Mouse (Mus musculus) liver, adult 2 months (tissue): ENCODE measurements at regions not wholly inside any gene's neighbourhood (a gene's known extent, or its start where the extent isn't known, plus 50 kb on each side); places are given as distances from the start of the nearest gene placed in this dataset.
A peak's percentile ranks its signal among the peaks of the same experiment; 100 is the strongest.

ENCODE experiments used
- DNase-seq: peaks from one replicate; pipeline ENCODE4 v3.0.0-alpha.2; 2011; ENCODE audit warnings: low read depth, low spot score; ENCODE audit errors: extremely low read depth
- H3K27ac ChIP-seq: fragments of 200-500 bp; replicated peaks from 2 replicates; pipeline ENCODE4 v1.5.1; 2012; ENCODE audit warnings: low read depth, mild to moderate bottlenecking, control low read depth, inconsistent platforms, low read length; ENCODE audit not compliant: insufficient read depth
- H3K27me3 ChIP-seq: fragments of 200-500 bp; 2 replicates; pipeline ENCODE4 v1.6.1; 2012; ENCODE audit warnings: mild to moderate bottlenecking, moderate library complexity, low read length, inconsistent platforms; ENCODE audit not compliant: control insufficient read depth, insufficient read depth
- H3K36me3 ChIP-seq: fragments of 200-500 bp; 2 replicates; pipeline ENCODE4 v1.6.1; 2012; ENCODE audit warnings: low read length, inconsistent platforms; ENCODE audit not compliant: control insufficient read depth, insufficient read depth
- H3K4me1 ChIP-seq: fragments of 200-500 bp; 2 replicates; pipeline ENCODE4 v1.6.1; 2011; ENCODE audit warnings: low read length; ENCODE audit not compliant: control insufficient read depth, insufficient read depth
- H3K4me3 ChIP-seq: fragments of 200-500 bp; 2 replicates; pipeline ENCODE4 v1.5.1; 2011; ENCODE audit warnings: low read depth, mild to moderate bottlenecking, control low read depth, low read length, moderate library complexity; ENCODE audit not compliant: insufficient read depth
- H3K79me2 ChIP-seq: fragments of 200-500 bp; 2 replicates; pipeline ENCODE4 v1.6.1; 2012; ENCODE audit warnings: inconsistent platforms, mild to moderate bottlenecking, low read length, moderate library complexity; ENCODE audit not compliant: control insufficient read depth, insufficient read depth
- H3K9ac ChIP-seq: fragments of 200-500 bp; 2 replicates; pipeline ENCODE4 v1.6.1; 2012; ENCODE audit warnings: low read depth, mild to moderate bottlenecking, control low read depth, inconsistent platforms, low read length
- CTCF ChIP-seq: fragments of 200-500 bp; IDR thresholded peaks from 2 replicates; pipeline ENCODE4 v1.5.1; 2011; ENCODE audit warnings: low read depth, low read length, control low read depth
- POLR2A ChIP-seq: fragments of 200-500 bp; IDR thresholded peaks from 2 replicates; pipeline ENCODE4 v1.6.1; 2011; ENCODE audit warnings: low read length, control low read depth; ENCODE audit not compliant: insufficient read depth; ENCODE audit errors: extremely low read depth
- WGBS: fragments of 180-500 bp; shearing (Covaris S2); methylation state at CpG from one replicate; pipeline ENCODE4 v1.1.7; 2018; 5-methylcytosine and 5-hydroxymethylcytosine counted together

GRCm38 (mm10) chr12:70539856-70540255 is 87.0 kb downstream of the Tmx1 start:
- TF ChIP-seq CTCF (no peak), POLR2A (no peak)
- WGBS, result 94% methylated on average over 14 of the region's 14 CpGs
- H3K36me3 ChIP-seq, result no peaks in the 10 kb centered on the region
- H3K4me3 ChIP-seq, result no peak overlapping the region
- no peak overlapping the region for H3K9ac ChIP-seq
- DNase-seq, result no peak
- H3K27me3 ChIP-seq, result 0 out of 2 replicates have a peak, but pooled peaks cover 2% of the 10 kb centered on the region
- H3K27ac ChIP-seq, result no peak overlapping the region
- H3K79me2 ChIP-seq, result no peaks in the 10 kb centered on the region
- H3K4me1 ChIP-seq, result no peaks in the 10 kb centered on the region

- Histone ChIP-seq H3K4me1 (no peaks in the 10 kb centered on the region), H3K4me3 (no peak overlapping the region), H3K27me3 (0 out of 2 replicates have a peak, but pooled peaks cover 2% of the 10 kb centered on the region), H3K9ac (no peak overlapping the region), H3K79me2 (no peaks in the 10 kb centered on the region), H3K27ac (no peak overlapping the region), H3K36me3 (no peaks in the 10 kb centered on the region)
- 37% methylated on average over 4 of the region's 4 CpGs for WGBS
- peak; percentile 87 for DNase-seq
- no peak for TF ChIP-seq POLR2A
- no peak for TF ChIP-seq CTCF
These were observed 88.5 kb downstream of the Tmx1 start for GRCm38 (mm10) chr12:70541432-70541831.

GRCm38 (mm10) chr12:70543299-70543698 is 90.4 kb downstream of the Tmx1 start:
- no peaks in the 10 kb centered on the region for H3K4me1 ChIP-seq
- H3K79me2 ChIP-seq, result no peaks in the 10 kb centered on the region
- 41% methylated on average over 5 of the region's 5 CpGs for WGBS
- no peak for DNase-seq
- H3K27me3 ChIP-seq, result 0 out of 2 replicates have a peak, but pooled peaks cover 2% of the 10 kb centered on the region
- H3K9ac ChIP-seq, result no peak overlapping the region
- TF ChIP-seq CTCF, result no peak
- H3K27ac ChIP-seq, result no peak overlapping the region
- H3K4me3 ChIP-seq, result no peak overlapping the region
- H3K36me3 ChIP-seq, result no peaks in the 10 kb centered on the region

- TF ChIP-seq CTCF (no peak), POLR2A (no peak)
- Histone ChIP-seq H3K27ac (no peak overlapping the region), H3K36me3 (no peaks in the 10 kb centered on the region), H3K9ac (no peak overlapping the region), H3K4me3 (no peak overlapping the region), H3K79me2 (no peaks in the 10 kb centered on the region), H3K27me3 (0 out of 2 replicates have a peak, but pooled peaks cover 2% of the 10 kb centered on the region), H3K4me1 (no peaks in the 10 kb centered on the region)
- no peak for DNase-seq
- 70% methylated on average over 12 of the region's 12 CpGs for WGBS
These were observed 91.4 kb downstream of the Tmx1 start for GRCm38 (mm10) chr12:70544326-70544725.

- TF ChIP-seq POLR2A, result no peak
- no peak for TF ChIP-seq CTCF
- H3K27ac ChIP-seq, result no peak overlapping the region
- no peaks in the 10 kb centered on the region for H3K27me3 ChIP-seq
- H3K36me3 ChIP-seq, result no peaks in the 10 kb centered on the region
- no peak overlapping the region for H3K4me3 ChIP-seq
- DNase-seq, result no peak
- no peaks in the 10 kb centered on the region for H3K4me1 ChIP-seq
- H3K79me2 ChIP-seq, result no peaks in the 10 kb centered on the region
- H3K9ac ChIP-seq, result no peak overlapping the region
- 70% methylated on average over 7 of the region's 7 CpGs for WGBS
These were observed 92.1 kb downstream of the Tmx1 start for GRCm38 (mm10) chr12:70544850-70545510.

GRCm38 (mm10) chr12:70547199-70547598 is 94.3 kb downstream of the Tmx1 start:
- no peaks in the 10 kb centered on the region for H3K36me3 ChIP-seq
- H3K27me3 ChIP-seq, result no peaks in the 10 kb centered on the region
- no peak for DNase-seq
- no peak overlapping the region for H3K27ac ChIP-seq
- no peak overlapping the region for H3K4me3 ChIP-seq
- no peak for TF ChIP-seq CTCF
- no peak for TF ChIP-seq POLR2A
- H3K79me2 ChIP-seq, result no peaks in the 10 kb centered on the region
- no peak overlapping the region for H3K9ac ChIP-seq
- H3K4me1 ChIP-seq, result no peaks in the 10 kb centered on the region
- WGBS, result 79% methylated on average over 6 of the region's 6 CpGs
